Mouse (Mus musculus): ENCODE measurements at regions not wholly inside any gene's neighbourhood (a gene's known extent, or its start where the extent isn't known, plus 50 kb on each side); places are given as distances from the start of the nearest gene placed in this dataset.

- 30% methylated on average over 1 of the region's 1 CpGs for WGBS
- H3K9me3 ChIP-seq, result no peaks in the 10 kb centered on the region
These were observed 52.2 kb upstream of the Otud4 start for GRCm38 (mm10) chr8:79587258-79587657.

GRCm38 (mm10) chr8:79584966-79585365, 54.5 kb upstream of the Otud4 start:
- H3K4me3 ChIP-seq, result no peak overlapping the region
- no peak overlapping the region for H3K4me2 ChIP-seq (replicated peaks)
- H3K4me1 ChIP-seq, result no peaks in the 10 kb centered on the region
- no peaks in the 10 kb centered on the region for H3K27me3 ChIP-seq (replicated peaks)
- no peaks in the 10 kb centered on the region for H3K9me3 ChIP-seq
- H3K36me3 ChIP-seq, result no peaks in the 10 kb centered on the region
- no peak overlapping the region for H3K9ac ChIP-seq
- no peak for ATAC-seq (ENCODE audit: low FRiP score, low read depth)
- 35% methylated on average over 3 of the region's 3 CpGs for WGBS
- H3K27ac ChIP-seq, result no peak overlapping the region

More at GRCm38 (mm10) chr8:79587258-79587657, 52.2 kb upstream of the Otud4 start:
- no peaks in the 10 kb centered on the region for H3K4me1 ChIP-seq
- H3K4me2 ChIP-seq (replicated peaks), result no peak overlapping the region
- H3K36me3 ChIP-seq, result no peaks in the 10 kb centered on the region
- H3K4me3 ChIP-seq, result no peak overlapping the region
- H3K27me3 ChIP-seq (replicated peaks), result no peaks in the 10 kb centered on the region
- H3K27ac ChIP-seq, result no peak overlapping the region
- ATAC-seq (ENCODE audit: low FRiP score, low read depth), result no peak
- H3K9ac ChIP-seq, result no peak overlapping the region

- H3K36me3 ChIP-seq, result no peaks in the 10 kb centered on the region
- 35% methylated on average over 6 of the region's 6 CpGs for WGBS
- H3K27me3 ChIP-seq (replicated peaks), result no peaks in the 10 kb centered on the region
- H3K9me3 ChIP-seq, result no peaks in the 10 kb centered on the region
- no peak overlapping the region for H3K4me3 ChIP-seq
- no peak overlapping the region for H3K4me2 ChIP-seq (replicated peaks)
- no peaks in the 10 kb centered on the region for H3K4me1 ChIP-seq
- ATAC-seq (ENCODE audit: low FRiP score, low read depth), result no peak
- no peak overlapping the region for H3K27ac ChIP-seq
- H3K9ac ChIP-seq, result no peak overlapping the region
These were observed 56.1 kb upstream of the Otud4 start for GRCm38 (mm10) chr8:79583326-79583725.

- no peaks in the 10 kb centered on the region for H3K4me1 ChIP-seq
- ATAC-seq (ENCODE audit: low FRiP score, low read depth), result no peak
- WGBS, result 91% methylated on average over 2 of the region's 2 CpGs
- no peak overlapping the region for H3K27ac ChIP-seq
- no peak overlapping the region for H3K4me2 ChIP-seq (replicated peaks)
- H3K36me3 ChIP-seq, result no peaks in the 10 kb centered on the region
- H3K9ac ChIP-seq, result no peak overlapping the region
- H3K9me3 ChIP-seq, result no peaks in the 10 kb centered on the region
- H3K4me3 ChIP-seq, result no peak overlapping the region
- no peaks in the 10 kb centered on the region for H3K27me3 ChIP-seq (replicated peaks)
These were observed 57.2 kb upstream of the Otud4 start for GRCm38 (mm10) chr8:79582195-79582594.

GRCm38 (mm10) chr8:79576086-79576485, 63.3 kb upstream of the Otud4 start:
- 65% methylated on average over 7 of the region's 7 CpGs for WGBS
- Histone ChIP-seq H3K36me3 (no peaks in the 10 kb centered on the region), H3K4me3 (no peak overlapping the region), H3K9me3 (no peaks in the 10 kb centered on the region), H3K27ac (no peak overlapping the region), H3K27me3 (replicated peaks) (no peaks in the 10 kb centered on the region), H3K4me2 (replicated peaks) (no peak overlapping the region), H3K9ac (no peak overlapping the region), H3K4me1 (no peaks in the 10 kb centered on the region)
- ATAC-seq (ENCODE audit: low FRiP score, low read depth), result no peak

- WGBS, result 44% methylated on average over 2 of the region's 2 CpGs
- Histone ChIP-seq H3K4me3 (no peak overlapping the region), H3K4me2 (replicated peaks) (no peak overlapping the region), H3K9ac (no peak overlapping the region), H3K9me3 (no peaks in the 10 kb centered on the region), H3K4me1 (no peaks in the 10 kb centered on the region), H3K36me3 (no peaks in the 10 kb centered on the region), H3K27ac (no peak overlapping the region), H3K27me3 (replicated peaks) (no peaks in the 10 kb centered on the region)
- ATAC-seq (ENCODE audit: low FRiP score, low read depth), result no peak
These were observed 64.2 kb upstream of the Otud4 start for GRCm38 (mm10) chr8:79575175-79575734.

- no peak overlapping the region for H3K4me2 ChIP-seq (replicated peaks)
- no peak for ATAC-seq (ENCODE audit: low FRiP score, low read depth)
- no peaks in the 10 kb centered on the region for H3K4me1 ChIP-seq
- 94% methylated on average over 7 of the region's 7 CpGs for WGBS
- H3K9ac ChIP-seq, result no peak overlapping the region
- H3K27me3 ChIP-seq (replicated peaks), result no peaks in the 10 kb centered on the region
- no peak overlapping the region for H3K27ac ChIP-seq
- no peaks in the 10 kb centered on the region for H3K36me3 ChIP-seq
- H3K4me3 ChIP-seq, result no peak overlapping the region
- H3K9me3 ChIP-seq, result no peaks in the 10 kb centered on the region
These were observed 65.9 kb upstream of the Otud4 start for GRCm38 (mm10) chr8:79573491-79573890.

- Histone ChIP-seq H3K36me3 (no peaks in the 10 kb centered on the region), H3K27me3 (replicated peaks) (no peaks in the 10 kb centered on the region), H3K4me1 (no peaks in the 10 kb centered on the region), H3K9me3 (no peaks in the 10 kb centered on the region), H3K9ac (no peak overlapping the region), H3K4me2 (replicated peaks) (no peak overlapping the region), H3K4me3 (no peak overlapping the region), H3K27ac (no peak overlapping the region)
- ATAC-seq (ENCODE audit: low FRiP score, low read depth), result no peak
- 96% methylated on average over 5 of the region's 5 CpGs for WGBS
These were observed 66.9 kb upstream of the Otud4 start for GRCm38 (mm10) chr8:79572526-79572925.

GRCm38 (mm10) chr8:79563101-79563500, 76.3 kb upstream of the Otud4 start:
- no peak for ATAC-seq (ENCODE audit: low FRiP score, low read depth)
- Histone ChIP-seq H3K27ac (no peak overlapping the region), H3K9me3 (no peaks in the 10 kb centered on the region), H3K9ac (no peak overlapping the region), H3K36me3 (no peaks in the 10 kb centered on the region), H3K27me3 (replicated peaks) (no peaks in the 10 kb centered on the region), H3K4me2 (replicated peaks) (no peak overlapping the region), H3K4me3 (no peak overlapping the region), H3K4me1 (no peaks in the 10 kb centered on the region)
- 84% methylated on average over 6 of the region's 6 CpGs for WGBS

- H3K27ac ChIP-seq, result no peak overlapping the region
- no peak overlapping the region for H3K4me3 ChIP-seq
- H3K27me3 ChIP-seq (replicated peaks), result no peaks in the 10 kb centered on the region
- H3K4me1 ChIP-seq, result no peaks in the 10 kb centered on the region
- 79% methylated on average over 8 of the region's 8 CpGs for WGBS
- H3K9ac ChIP-seq, result no peak overlapping the region
- no peaks in the 10 kb centered on the region for H3K36me3 ChIP-seq
- ATAC-seq (ENCODE audit: low FRiP score, low read depth), result no peak
- no peak overlapping the region for H3K4me2 ChIP-seq (replicated peaks)
- H3K9me3 ChIP-seq, result no peaks in the 10 kb centered on the region
These were observed 76.7 kb upstream of the Otud4 start for GRCm38 (mm10) chr8:79562669-79563068.

- Histone ChIP-seq H3K4me1 (no peaks in the 10 kb centered on the region), H3K4me2 (replicated peaks) (no peak overlapping the region; the same call in 1 of the 2 replicates)
- 55% methylated on average over 11 of the region's 11 CpGs for WGBS
These were observed 77.3 kb upstream of the Otud4 start for GRCm38 (mm10) chr8:79562071-79562581.

GRCm38 (mm10) chr8:79561269-79562063, 78.0 kb upstream of the Otud4 start:
- H3K4me2 ChIP-seq (replicated peaks), result no peak overlapping the region
- no peak overlapping the region for H3K4me3 ChIP-seq
- no peaks in the 10 kb centered on the region for H3K4me1 ChIP-seq
- H3K9ac ChIP-seq, result no peak overlapping the region
- 68% methylated on average over 9 of the region's 9 CpGs for WGBS
- no peaks in the 10 kb centered on the region for H3K36me3 ChIP-seq
- no peaks in the 10 kb centered on the region for H3K27me3 ChIP-seq (replicated peaks)
- ATAC-seq (ENCODE audit: low FRiP score, low read depth), result no peak
- H3K9me3 ChIP-seq, result no peaks in the 10 kb centered on the region
- no peak overlapping the region for H3K27ac ChIP-seq

More at GRCm38 (mm10) chr8:79562071-79562581, 77.3 kb upstream of the Otud4 start:
- Histone ChIP-seq H3K27ac (no peak overlapping the region), H3K4me3 (no peak overlapping the region), H3K36me3 (no peaks in the 10 kb centered on the region), H3K9ac (no peak overlapping the region), H3K27me3 (replicated peaks) (no peaks in the 10 kb centered on the region), H3K9me3 (no peaks in the 10 kb centered on the region)
- ATAC-seq (ENCODE audit: low FRiP score, low read depth), result peak; percentile 50; the same call in 1 of the 2 replicates
